Mouse (Mus musculus): Measurements from ENCODE around the gene Ltbp2. TPM values are rescaled to one million over a fixed set of nuclear protein-coding genes. Genes with fewer than 3 reads are reported as not detected.

The Ltbp2 gene
- total RNA-seq, 4 experiments from 2014 or later, result 0.50 to 1.2 (median 0.98) TPM

- no peak for DNase-seq (ENCODE audit: low spot score in 2 of 2)
These were observed 112.6 kb downstream of the Ltbp2 start for GRCm38 (mm10) chr12:84763577-84764218.

GRCm38 (mm10) chr12:84762532-84762931 lies 113.8 kb downstream of the Ltbp2 start:
- no peak for DNase-seq (ENCODE audit: low spot score in 2 of 2)

GRCm38 (mm10) chr12:84759063-84759462 lies 117.3 kb downstream of the Ltbp2 start:
- DNase-seq (ENCODE audit: low spot score in 2 of 2), result no peak

- peak in 1 of 2 experiments; percentile 87 for DNase-seq (ENCODE audit: low spot score in 2 of 2)
These were observed 120.3 kb downstream of the Ltbp2 start for GRCm38 (mm10) chr12:84756016-84756415.

- peak in 1 of 2 experiments; percentile 52 for DNase-seq (ENCODE audit: low spot score in 2 of 2)
These were observed 121.2 kb downstream of the Ltbp2 start for GRCm38 (mm10) chr12:84755008-84755695.

- no peak for DNase-seq (ENCODE audit: low spot score in 2 of 2)
These were observed 124.0 kb downstream of the Ltbp2 start for GRCm38 (mm10) chr12:84752131-84752977.

GRCm38 (mm10) chr12:84750661-84751060 lies 125.7 kb downstream of the Ltbp2 start:
- no peak for DNase-seq (ENCODE audit: low spot score in 2 of 2)

GRCm38 (mm10) chr12:84748134-84748533 lies 128.2 kb downstream of the Ltbp2 start:
- no peak for DNase-seq (ENCODE audit: low spot score in 2 of 2)

GRCm38 (mm10) chr12:84745700-84746099 lies 130.6 kb downstream of the Ltbp2 start:
- no peak for DNase-seq (ENCODE audit: low spot score in 2 of 2)

GRCm38 (mm10) chr12:84743496-84743895 lies 132.8 kb downstream of the Ltbp2 start:
- no peak for DNase-seq (ENCODE audit: low spot score in 2 of 2)

GRCm38 (mm10) chr12:84733366-84733765 lies 143.0 kb downstream of the Ltbp2 start:
- no peak for DNase-seq (ENCODE audit: low spot score in 2 of 2)

Other genes with a start within 250 kb of the Ltbp2 start
- gene Vrtn, start 235.5 kb downstream of the Ltbp2 start, total RNA-seq (2022), result under 1 TPM in 3 of 4 experiments, not detected in 1; 0.15 to 0.53 (median 0.28) TPM
- gene Syndig1l, start 177.7 kb downstream of the Ltbp2 start, total RNA-seq (2022), result 10 to 100 TPM; 60.2 to 76.1 (median 70.8) TPM
- 10 to 100 TPM; 30.5 to 57.3 (median 41.3) TPM for gene Npc2, start 103.4 kb downstream of the Ltbp2 start, total RNA-seq (2022)
- 10 to 100 TPM; 52.3 to 66.3 (median 60.8) TPM for gene Isca2, start 103.3 kb downstream of the Ltbp2 start, total RNA-seq (2022)
- 10 to 100 TPM; 29.7 to 39.9 (median 35.4) TPM for gene Fcf1, start 94.4 kb upstream of the Ltbp2 start, total RNA-seq (2022)
- 100 to 1,000 TPM in 3 of 4 experiments, 10 to 100 TPM in 1; 98.1 to 130 (median 120) TPM for gene Arel1, start 94.4 kb upstream of the Ltbp2 start, total RNA-seq (2022)
- gene Ylpm1, start 119.8 kb upstream of the Ltbp2 start, total RNA-seq (2022), result 100 to 1,000 TPM; 104 to 115 (median 108) TPM
- gene Prox2, start 234.2 kb upstream of the Ltbp2 start, total RNA-seq (2022), result 1 to 10 TPM; 2.8 to 3.3 (median 3.1) TPM
- gene Dlst, start 234.3 kb upstream of the Ltbp2 start, total RNA-seq (2022), result 100 to 1,000 TPM; 140 to 155 (median 152) TPM

All from left cerebral cortex, adult 8-10 months (tissue).